Mouse (Mus musculus) kidney, embryonic 15.5 days (tissue): ENCODE results near the gene Krtap4-2. TPM values are rescaled to one million over a fixed set of nuclear protein-coding genes. Genes with fewer than 3 reads are reported as not detected.
"Not testable (repeated sequence)": the region's sequence is repeated elsewhere in the genome, so short reads cannot be mapped to it uniquely, and the experiment has no call there.

Experiments
- ATAC-seq: fragments of 200-750 bp; cut with Nextera tagmentation; replicated peaks from 2 replicates; pipeline ENCODE4 v1.8.0; 2017; ENCODE audit warnings: moderate TSS enrichment; ENCODE audit not compliant: low FRiP score
- H3K27ac ChIP-seq: fragments of 300-500 bp; sonication (generic); 2 replicates; pipeline ENCODE4 v1.5.1; 2015; ENCODE audit warnings: mild to moderate bottlenecking, inconsistent platforms
- H3K27me3 ChIP-seq: fragments of 300-500 bp; sonication (generic); 2 replicates; pipeline ENCODE4 v1.6.1; 2015; ENCODE audit warnings: inconsistent platforms
- H3K36me3 ChIP-seq: fragments of 300-500 bp; sonication (generic); 2 replicates; pipeline ENCODE4 v1.6.1; 2015; ENCODE audit warnings: inconsistent platforms
- H3K4me1 ChIP-seq: fragments of 300-500 bp; sonication (generic); 2 replicates; pipeline ENCODE4 v1.6.1; 2015; ENCODE audit warnings: inconsistent platforms
- H3K4me2 ChIP-seq: fragments of 300-500 bp; sonication (generic); 2 replicates; pipeline ENCODE4 v1.6.1; 2015; ENCODE audit warnings: moderate library complexity, mild to moderate bottlenecking, inconsistent platforms
- H3K4me3 ChIP-seq: fragments of 300-500 bp; sonication (generic); replicated peaks from 2 replicates; pipeline ENCODE4 v1.5.1; 2015; ENCODE audit warnings: mild to moderate bottlenecking, inconsistent platforms
- H3K9ac ChIP-seq: fragments of 300-500 bp; sonication (generic); 2 replicates; pipeline ENCODE4 v1.6.1; 2015; ENCODE audit warnings: mild to moderate bottlenecking, inconsistent platforms
- H3K9me3 ChIP-seq: fragments of 300-500 bp; sonication (generic); replicated peaks from 2 replicates; pipeline ENCODE4 v1.6.1; 2016; ENCODE audit warnings: inconsistent platforms
- WGBS: fragments of 180-500 bp; shearing (Covaris S2); methylation state at CpG from one replicate; pipeline ENCODE4 v1.1.7; 2015; ENCODE audit warnings: mixed read lengths; 5-methylcytosine and 5-hydroxymethylcytosine counted together
- polyA plus RNA-seq: library from polyadenylated mRNA; unstranded; fragments of >200 nt; fragmentation: Nextera tagmentation; extraction: Ambion mirVana; gene quantifications from 2 replicates; pipeline ENCODE4 v1.2.1, GENCODE M21; 2015

Gene Krtap4-2
- polyA plus RNA-seq: not detected in 2 replicates

DNA sequence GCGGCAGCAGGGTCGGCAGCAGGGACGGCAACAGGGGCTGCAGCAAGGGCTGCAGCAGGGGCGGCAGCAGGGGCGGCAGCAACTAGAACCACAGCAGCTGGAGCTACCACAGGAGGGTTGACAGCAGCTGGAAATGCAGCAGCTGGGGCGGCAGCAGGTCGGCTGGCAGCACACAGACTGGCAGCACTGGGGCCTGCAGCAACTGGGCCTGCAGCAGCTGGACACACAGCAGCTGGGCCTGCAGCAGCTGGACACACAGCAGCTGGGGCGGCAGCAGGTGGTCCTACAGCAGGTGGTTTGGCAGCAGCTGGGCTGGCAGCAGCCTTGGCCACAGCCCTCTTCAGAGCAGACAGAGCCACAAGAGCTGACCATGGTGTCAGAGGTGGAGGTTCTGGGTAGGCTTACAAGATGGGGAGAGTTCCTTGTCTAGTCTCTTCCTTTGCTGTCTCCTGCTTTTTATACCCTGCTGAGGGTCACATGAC, at the start of gene Krtap4-2:
Krtap4-2 (minus strand) TSS at position 432 of the 482 bp plus-strand sequence.
- H3K9ac ChIP-seq: no peak within 1 kb of the TSS

DNA sequence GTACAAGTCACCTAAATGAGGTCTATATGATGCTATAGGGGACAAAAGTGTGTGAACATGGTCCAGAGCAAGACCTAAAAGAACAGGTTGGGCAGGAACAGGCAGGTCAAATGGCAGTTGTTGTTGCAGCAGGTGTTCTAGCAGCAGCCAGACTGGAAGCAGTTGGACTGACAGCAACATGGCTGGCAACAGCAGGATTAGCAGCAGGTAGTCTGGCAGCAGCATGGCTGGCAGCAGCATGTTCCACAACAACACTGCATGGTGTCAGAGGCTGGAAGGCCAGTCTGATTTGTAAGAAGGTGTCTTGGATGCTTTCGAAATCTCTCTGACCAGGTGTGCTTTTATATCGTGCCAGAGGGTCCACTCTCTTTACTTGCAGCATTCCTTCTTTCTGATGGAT, 48.6 kb upstream of the Krtap4-2 start:
- Histone ChIP-seq H3K4me1 (no peaks in the 10 kb centered on the region), H3K36me3 (no peaks in the 10 kb centered on the region), H3K9me3 (no peaks in the 10 kb centered on the region), H3K4me2 (no peak overlapping the region), H3K27ac (no peak overlapping the region), H3K9ac (no peak overlapping the region), H3K4me3 (no peak overlapping the region), H3K27me3 (no peaks in the 10 kb centered on the region)
- no peak for ATAC-seq
- WGBS: 85% methylated on average over 2 of the region's 2 CpGs

More for the DNA sequence above, at the start of gene Krtap4-2:
- H3K4me1 ChIP-seq: no peaks in the 10 kb centered on the region
- no peak within 1 kb of the TSS for H3K4me3 ChIP-seq
- H3K27ac ChIP-seq: no peak within 1 kb of the TSS
- H3K27me3 ChIP-seq: no peaks in the 10 kb centered on the region
- H3K9me3 ChIP-seq: no peaks in the 10 kb centered on the region
- 34% methylated on average over 8 of the region's 8 CpGs for WGBS
- no peak within 1 kb of the TSS for H3K4me2 ChIP-seq
- no peak for ATAC-seq
- H3K36me3 ChIP-seq: no peaks in the 10 kb centered on the region

DNA sequence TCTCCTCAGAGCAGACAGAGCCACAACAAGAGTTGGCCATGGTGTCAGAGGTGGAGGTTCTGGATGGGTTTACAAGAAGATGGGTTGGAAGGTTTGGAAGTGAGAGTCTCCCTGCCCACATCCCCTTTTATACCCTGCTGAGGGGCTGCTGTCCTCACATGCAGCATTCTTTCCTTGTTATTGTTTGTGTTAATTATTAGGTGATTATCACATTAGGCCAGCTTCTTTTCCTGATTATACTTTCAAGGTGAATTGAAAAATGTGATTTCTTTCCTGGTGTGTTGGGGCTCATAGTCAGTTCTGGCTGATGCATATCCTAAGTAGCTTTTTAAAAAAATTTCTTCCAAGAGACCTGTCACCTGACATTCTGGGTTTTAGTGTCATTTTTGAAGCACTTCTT, 31.0 kb upstream of the Krtap4-2 start, which contains the start of gene Krtap4-6:
Krtap4-6 (minus strand) TSS at position 101 of the 400 bp plus-strand sequence.
- no peak within 1 kb of the TSS for H3K27ac ChIP-seq
- H3K27me3 ChIP-seq: no peaks in the 10 kb centered on the region
- H3K36me3 ChIP-seq: no peaks in the 10 kb centered on the region
- H3K4me3 ChIP-seq: no peak within 1 kb of the TSS
- no peaks in the 10 kb centered on the region for H3K9me3 ChIP-seq
- H3K9ac ChIP-seq: no peak within 1 kb of the TSS
- no peak within 1 kb of the TSS for H3K4me2 ChIP-seq
- no peaks in the 10 kb centered on the region for H3K4me1 ChIP-seq
- ATAC-seq: no peak

DNA sequence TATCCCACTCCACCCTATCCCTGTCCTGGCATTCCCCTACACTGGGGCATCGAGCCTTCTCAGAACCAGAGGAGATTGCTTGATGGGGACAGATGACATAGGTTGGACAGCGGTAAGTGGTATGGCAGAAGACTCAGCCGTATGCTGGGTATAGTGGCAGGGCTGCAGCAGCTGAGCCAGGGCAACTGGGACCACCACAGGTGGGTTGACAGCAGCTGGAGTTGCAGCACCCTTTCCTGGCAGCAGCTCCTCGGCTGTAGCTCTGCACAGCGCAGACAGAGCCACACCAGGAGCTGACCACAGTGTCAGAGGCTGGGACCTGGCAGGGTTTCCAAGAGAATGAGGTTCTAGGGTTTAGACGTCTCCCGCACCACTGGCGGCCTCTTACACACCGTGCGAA, 27.9 kb upstream of the Krtap4-2 start:
- H3K36me3 ChIP-seq: no peaks in the 10 kb centered on the region
- H3K4me2 ChIP-seq: no peak overlapping the region
- H3K9ac ChIP-seq: no peak overlapping the region
- no peaks in the 10 kb centered on the region for H3K9me3 ChIP-seq
- no peaks in the 10 kb centered on the region for H3K4me1 ChIP-seq
- 86% methylated on average over 10 of the region's 10 CpGs for WGBS
- no peak for ATAC-seq
- no peaks in the 10 kb centered on the region for H3K27me3 ChIP-seq
- no peak overlapping the region for H3K4me3 ChIP-seq
- no peak overlapping the region for H3K27ac ChIP-seq

DNA sequence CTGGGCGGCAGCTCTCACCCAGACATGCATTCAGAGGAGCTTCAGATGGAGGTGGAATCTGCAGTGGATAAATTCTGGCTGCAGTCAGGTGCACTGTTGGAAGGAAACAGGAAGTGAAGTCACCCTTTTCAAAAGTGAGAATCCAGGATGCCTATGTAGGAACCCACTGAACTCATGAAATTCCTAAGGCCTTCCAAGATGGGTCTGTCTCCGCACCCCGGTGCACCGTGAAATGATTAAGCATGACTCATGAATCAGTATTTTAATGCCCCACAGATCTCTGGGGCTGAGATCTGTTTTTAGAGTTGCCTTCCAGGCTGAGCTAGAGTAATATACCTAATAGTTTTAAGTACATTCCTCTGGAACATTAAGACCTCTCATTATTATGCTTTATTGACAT, 24.4 kb upstream of the Krtap4-2 start:
- ATAC-seq: no peak
- H3K9me3 ChIP-seq: no peaks in the 10 kb centered on the region
- no peak overlapping the region for H3K27ac ChIP-seq
- H3K4me3 ChIP-seq: no peak overlapping the region
- H3K4me1 ChIP-seq: no peaks in the 10 kb centered on the region
- no peaks in the 10 kb centered on the region for H3K36me3 ChIP-seq
- 81% methylated on average over 4 of the region's 4 CpGs for WGBS
- no peaks in the 10 kb centered on the region for H3K27me3 ChIP-seq
- no peak overlapping the region for H3K4me2 ChIP-seq
- H3K9ac ChIP-seq: no peak overlapping the region

DNA sequence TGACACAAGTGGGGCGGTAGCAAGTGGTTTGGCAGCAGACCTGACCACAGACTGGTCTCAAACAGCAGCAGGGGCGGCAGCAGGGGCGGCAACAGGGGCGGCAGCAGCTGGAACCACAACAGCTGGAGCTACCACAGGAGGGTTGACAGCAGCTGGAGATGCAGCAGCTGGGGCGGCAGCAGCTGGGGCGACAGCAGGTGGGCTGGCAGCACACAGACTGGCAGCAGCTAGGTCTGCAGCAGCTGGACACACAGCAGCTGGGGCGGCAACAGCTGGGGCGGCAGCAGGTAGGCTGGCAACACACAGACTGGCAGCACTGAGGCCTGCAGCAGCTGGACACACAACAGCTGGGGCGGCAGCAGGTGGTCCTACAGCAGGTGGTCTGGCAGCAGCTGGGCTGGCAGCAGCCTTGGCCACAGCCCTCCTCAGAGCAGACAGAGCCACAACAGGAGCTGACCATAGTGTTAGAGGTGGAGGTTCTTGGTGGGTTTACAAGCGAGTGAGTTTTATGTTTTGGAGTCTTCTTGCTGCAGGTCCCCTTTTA, 23.7 kb upstream of the Krtap4-2 start, which contains the start of gene Gm11563:
Gm11563 (minus strand) TSS at position 494 of the 544 bp plus-strand sequence.
- not testable (repeated sequence) for H3K4me1 ChIP-seq, H3K4me3 ChIP-seq

DNA sequence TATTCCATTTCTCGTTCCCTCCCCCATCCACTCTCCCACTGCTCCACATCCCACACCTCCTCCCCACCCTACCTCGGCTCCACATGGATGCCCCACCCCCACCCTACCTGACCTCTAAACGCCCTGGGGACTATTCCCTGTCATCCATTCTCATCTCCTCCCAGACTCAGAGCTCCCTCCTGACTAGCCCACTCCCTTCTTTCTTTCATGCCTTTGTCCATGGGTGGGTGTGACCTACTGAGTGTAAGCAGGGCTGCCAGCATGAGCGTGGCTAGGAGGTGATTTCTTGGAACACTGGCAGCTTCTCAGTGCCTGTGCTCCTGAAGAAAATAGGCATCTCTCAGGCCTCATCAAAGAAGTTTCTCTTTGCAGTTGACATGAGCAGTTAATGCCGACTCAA, 22.2 kb upstream of the Krtap4-2 start:
- Histone ChIP-seq H3K27me3 (no peaks in the 10 kb centered on the region), H3K4me3 (no peak overlapping the region), H3K4me2 (no peak overlapping the region), H3K4me1 (no peaks in the 10 kb centered on the region), H3K36me3 (no peaks in the 10 kb centered on the region), H3K9ac (no peak overlapping the region), H3K9me3 (no peaks in the 10 kb centered on the region), H3K27ac (no peak overlapping the region)
- 37% methylated on average over 5 of the region's 5 CpGs for WGBS
- ATAC-seq: no peak

More for the DNA sequence above, 23.7 kb upstream of the Krtap4-2 start, which contains the start of gene Gm11563:
- H3K36me3 ChIP-seq, H3K4me2 ChIP-seq, H3K27me3 ChIP-seq, ATAC-seq, H3K27ac ChIP-seq, H3K9me3 ChIP-seq, H3K9ac ChIP-seq: not testable (repeated sequence)
- WGBS: 66% methylated on average over 10 of the region's 10 CpGs

DNA sequence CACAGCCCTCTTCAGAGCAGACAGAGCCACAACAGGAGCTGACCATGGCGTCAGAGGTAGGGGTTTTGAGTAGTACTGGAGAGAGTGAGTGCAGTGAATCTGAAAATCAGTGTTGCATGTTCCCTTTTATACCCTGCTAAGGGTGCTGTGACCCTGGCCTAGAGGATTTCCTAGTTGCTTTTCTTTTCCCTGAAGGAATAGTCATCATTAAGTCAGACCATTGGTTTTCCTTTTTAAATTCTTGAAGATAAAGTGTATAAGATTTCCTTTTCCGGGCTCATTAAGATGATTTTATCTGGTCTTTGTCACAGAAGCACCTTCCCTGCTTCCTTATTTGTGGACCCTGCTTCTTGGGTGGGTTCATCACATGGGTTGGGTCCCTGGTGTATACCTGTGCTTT, 15.3 kb upstream of the Krtap4-2 start, which contains the start of gene Gm11555:
Gm11555 (minus strand) TSS at position 101 of the 400 bp plus-strand sequence.
- Histone ChIP-seq H3K4me3 (no peak within 1 kb of the TSS), H3K9ac (no peak within 1 kb of the TSS), H3K36me3 (no peaks in the 10 kb centered on the region), H3K4me1 (no peaks in the 10 kb centered on the region), H3K4me2 (no peak within 1 kb of the TSS), H3K27ac (no peak within 1 kb of the TSS), H3K27me3 (no peaks in the 10 kb centered on the region), H3K9me3 (no peaks in the 10 kb centered on the region)
- no peak for ATAC-seq
- 77% methylated on average over 2 of the region's 2 CpGs for WGBS

DNA sequence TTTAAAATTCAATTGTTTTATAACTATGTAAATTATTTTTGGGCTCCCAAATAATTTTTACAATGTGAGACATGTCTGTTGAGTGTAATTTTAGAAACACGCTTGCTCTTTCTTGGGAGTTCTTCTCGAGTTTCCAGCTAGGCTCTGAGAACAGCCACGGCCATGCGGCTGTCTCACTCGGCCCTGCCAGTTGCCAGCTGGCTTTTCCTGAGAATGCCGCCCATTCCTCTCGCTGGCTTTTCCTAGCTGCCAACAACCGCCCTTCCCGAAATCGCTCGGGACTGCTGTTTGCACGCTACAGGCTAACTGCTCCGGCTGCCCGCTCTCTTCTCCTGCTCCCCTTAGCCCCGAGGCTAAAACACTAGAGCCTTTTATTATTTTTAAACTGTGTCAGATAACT, 11.6 kb upstream of the Krtap4-2 start:
- H3K27ac ChIP-seq: no peak overlapping the region
- no peaks in the 10 kb centered on the region for H3K4me1 ChIP-seq
- H3K9ac ChIP-seq: no peak overlapping the region
- no peaks in the 10 kb centered on the region for H3K9me3 ChIP-seq
- H3K36me3 ChIP-seq: no peaks in the 10 kb centered on the region
- no peak overlapping the region for H3K4me3 ChIP-seq
- ATAC-seq: no peak
- no peaks in the 10 kb centered on the region for H3K27me3 ChIP-seq
- 76% methylated on average over 15 of the region's 15 CpGs for WGBS
- no peak overlapping the region for H3K4me2 ChIP-seq

DNA sequence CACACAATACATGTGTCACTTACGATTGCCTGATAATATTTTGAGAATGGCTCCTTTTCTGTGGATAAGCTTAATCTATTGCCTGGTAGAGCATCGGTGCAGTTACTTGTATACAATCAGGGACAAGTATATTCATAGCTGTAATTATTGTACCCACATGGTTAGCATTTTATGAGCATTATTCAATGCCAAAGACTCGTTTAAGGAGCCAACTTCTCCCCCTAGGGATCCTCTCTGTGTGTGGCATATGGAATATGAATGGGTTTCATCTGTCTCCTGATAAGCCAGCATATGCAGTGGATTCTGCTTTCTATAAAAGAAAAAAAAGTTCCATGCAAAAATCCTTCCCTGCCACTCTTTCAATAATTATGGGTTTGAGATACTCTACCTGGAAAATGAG, 9.5 kb upstream of the Krtap4-2 start:
- no peaks in the 10 kb centered on the region for H3K27me3 ChIP-seq
- H3K9me3 ChIP-seq: no peaks in the 10 kb centered on the region
- H3K4me2 ChIP-seq: no peak overlapping the region
- H3K4me3 ChIP-seq: no peak overlapping the region
- no peak overlapping the region for H3K27ac ChIP-seq
- no peaks in the 10 kb centered on the region for H3K4me1 ChIP-seq
- no peak overlapping the region for H3K9ac ChIP-seq
- ATAC-seq: no peak
- 70% methylated on average over 3 of the region's 3 CpGs for WGBS
- no peaks in the 10 kb centered on the region for H3K36me3 ChIP-seq

DNA sequence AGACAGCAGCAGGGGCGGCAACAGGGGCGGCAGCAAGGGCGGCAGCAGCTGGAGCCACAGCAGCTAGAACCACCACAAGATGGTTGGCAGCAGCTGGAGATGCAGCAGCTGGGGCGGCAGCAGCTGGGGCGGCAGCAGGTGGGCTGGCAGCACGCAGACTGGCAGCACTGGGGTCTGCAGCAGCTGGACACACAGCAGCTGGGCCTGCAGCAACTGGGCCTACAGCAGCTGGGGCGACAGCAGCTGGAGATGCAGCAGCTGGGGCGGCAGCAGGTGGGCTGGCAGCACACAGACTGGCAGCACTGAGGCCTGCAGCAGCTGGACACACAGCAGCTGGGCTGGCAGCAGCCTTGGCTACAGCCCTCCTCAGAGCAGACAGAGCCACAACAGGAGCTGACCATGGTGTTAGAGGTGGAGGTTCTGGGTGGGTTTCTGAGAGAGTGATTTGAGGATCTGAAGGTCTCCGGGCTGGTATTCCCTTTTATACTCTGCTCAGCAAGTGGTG, 8.8 kb upstream of the Krtap4-2 start, which contains the start of gene Krtap4-7:
Krtap4-7 (minus strand) TSS at position 455 of the 505 bp plus-strand sequence.
- not testable (repeated sequence) for H3K4me1 ChIP-seq, H3K9ac ChIP-seq, H3K27me3 ChIP-seq, H3K4me2 ChIP-seq, H3K9me3 ChIP-seq, H3K4me3 ChIP-seq, H3K27ac ChIP-seq, H3K36me3 ChIP-seq, ATAC-seq
- 74% methylated on average over 9 of the region's 9 CpGs for WGBS

DNA sequence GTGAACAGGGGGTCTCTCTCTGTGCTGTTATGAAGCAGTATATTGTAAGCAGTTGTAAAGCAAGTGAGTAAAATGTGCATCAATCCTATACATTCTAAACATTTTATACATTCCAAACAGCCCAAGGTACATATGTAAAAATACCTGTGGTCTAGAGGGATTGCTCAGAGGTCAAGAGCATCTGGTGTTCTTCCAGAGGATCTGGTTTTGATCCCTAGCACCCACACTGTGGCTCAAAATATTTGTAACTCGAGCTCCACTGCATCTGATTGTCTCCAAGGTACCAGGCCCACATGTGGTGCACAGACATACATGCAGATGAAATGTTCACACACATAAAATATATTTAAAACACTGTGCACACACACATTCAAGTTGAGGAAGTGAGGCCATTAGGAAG, 6.0 kb upstream of the Krtap4-2 start:
- no peaks in the 10 kb centered on the region for H3K27me3 ChIP-seq
- no peak overlapping the region for H3K9ac ChIP-seq
- whole genome bisulfite sequencing: 36% methylated on average over 1 of the region's 1 CpGs
- no peaks in the 10 kb centered on the region for H3K36me3 ChIP-seq
- H3K4me1 ChIP-seq: no peaks in the 10 kb centered on the region
- H3K9me3 ChIP-seq: no peaks in the 10 kb centered on the region
- no peak overlapping the region for H3K27ac ChIP-seq
- no peak overlapping the region for H3K4me2 ChIP-seq
- H3K4me3 ChIP-seq: no peak overlapping the region
- ATAC-seq: no peak

DNA sequence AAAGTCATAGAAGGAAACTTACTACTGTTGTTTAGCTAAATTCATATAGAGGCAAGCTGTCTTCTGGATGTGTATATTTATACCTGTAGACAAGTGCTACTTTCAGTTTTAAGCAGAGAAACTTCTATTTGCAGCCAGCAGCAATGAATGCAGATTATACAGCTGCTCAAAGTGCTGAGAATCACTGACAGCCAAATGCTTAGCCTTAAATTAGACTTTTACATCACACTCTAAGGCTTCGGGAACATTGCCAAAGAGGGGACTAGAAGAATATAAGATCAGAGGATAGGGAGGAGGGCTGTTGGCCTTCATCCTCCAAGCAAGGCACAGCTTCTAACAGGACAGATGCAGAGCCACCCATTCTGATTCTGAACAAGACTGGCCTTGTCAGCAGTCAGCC, 2.2 kb upstream of the Krtap4-2 start:
- Histone ChIP-seq H3K27ac (no peak overlapping the region), H3K9ac (no peak overlapping the region), H3K4me3 (no peak overlapping the region), H3K36me3 (no peaks in the 10 kb centered on the region), H3K27me3 (no peaks in the 10 kb centered on the region), H3K4me1 (no peaks in the 10 kb centered on the region), H3K9me3 (no peaks in the 10 kb centered on the region), H3K4me2 (no peak overlapping the region)
- ATAC-seq: no peak
- 66% methylated on average over 1 of the region's 1 CpGs for WGBS
